Mouse (Mus musculus) kidney, postnatal 25 days (tissue): ENCODE measurements around the gene Map3k7.
"Not testable (repeated sequence)": the region's sequence is repeated elsewhere in the genome, so short reads cannot be mapped to it uniquely, and the experiment has no call there.

Source experiments
- DNase-seq, 2 experiments: peaks; one replicate each; pipeline ENCODE4 v3.0.0; 2021; ENCODE audit warnings: mixed read lengths in 2 of 2

Map3k7 gene

GRCm38 (mm10) chr4:31993386-31993785 is 29.5 kb downstream of the Map3k7 start:
- no peak for DNase-seq

DNA sequence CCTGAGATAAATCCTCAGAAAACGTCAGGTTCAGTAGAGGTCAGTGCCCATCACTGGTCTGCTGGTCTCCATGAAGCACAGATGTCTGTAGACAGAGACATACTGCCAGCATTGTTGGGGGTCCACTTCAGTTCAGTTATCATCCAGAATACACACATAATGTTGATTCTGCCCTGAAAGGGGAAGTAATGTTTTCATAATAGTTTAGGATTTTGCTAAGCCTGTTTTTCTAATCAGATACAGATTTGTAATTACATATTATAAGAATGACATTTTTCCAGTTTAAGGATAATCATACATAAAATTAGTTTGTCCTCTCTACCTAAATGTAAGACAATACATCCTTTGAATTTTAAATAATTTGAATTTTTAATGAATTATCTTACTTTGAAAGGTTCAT is 30.0 kb downstream of the Map3k7 start:
- DNase-seq = no peak

DNA sequence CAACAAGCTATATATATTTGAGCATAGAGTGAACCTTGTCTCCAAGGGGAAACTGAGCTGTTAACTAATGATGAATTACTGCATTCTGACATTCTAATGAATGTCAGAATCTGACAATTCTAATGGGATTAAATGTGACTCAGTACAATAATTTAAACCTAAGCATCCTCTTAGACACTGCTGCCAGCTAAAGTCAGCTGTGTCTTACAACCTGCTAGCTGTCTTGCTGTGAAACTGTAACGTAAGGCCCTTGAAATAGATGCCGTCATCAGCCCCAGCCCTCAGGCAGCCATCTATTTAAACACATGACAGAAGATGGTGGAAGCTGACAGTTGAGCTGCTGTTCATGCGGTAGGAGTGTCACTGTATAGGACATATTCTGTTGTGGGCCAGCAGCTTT is 37.6 kb downstream of the Map3k7 start:
- DNase-seq = no peak

GRCm38 (mm10) chr4:32004773-32005591 is 41.1 kb downstream of the Map3k7 start:
- no peak for DNase-seq

DNA sequence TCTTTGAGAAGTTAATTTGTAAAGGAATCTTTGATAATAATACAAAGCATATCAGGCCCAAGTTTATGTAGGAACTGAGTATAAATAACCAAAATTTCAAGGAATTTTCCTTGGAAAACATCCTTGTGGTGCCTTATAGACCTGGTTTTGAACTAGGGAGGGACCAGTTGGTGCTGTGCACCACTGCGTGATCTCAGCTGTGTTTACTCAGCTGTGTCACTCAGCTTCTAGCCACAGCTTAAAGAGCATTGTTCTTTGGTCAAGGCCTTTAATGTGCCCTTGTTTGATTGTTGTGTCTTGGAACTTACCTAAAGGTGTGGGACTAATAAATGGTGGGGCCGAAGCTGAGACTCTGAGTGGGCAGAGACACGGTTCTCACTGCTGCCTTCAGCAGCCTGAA is 43.3 kb downstream of the Map3k7 start:
- DNase-seq = no peak

DNA sequence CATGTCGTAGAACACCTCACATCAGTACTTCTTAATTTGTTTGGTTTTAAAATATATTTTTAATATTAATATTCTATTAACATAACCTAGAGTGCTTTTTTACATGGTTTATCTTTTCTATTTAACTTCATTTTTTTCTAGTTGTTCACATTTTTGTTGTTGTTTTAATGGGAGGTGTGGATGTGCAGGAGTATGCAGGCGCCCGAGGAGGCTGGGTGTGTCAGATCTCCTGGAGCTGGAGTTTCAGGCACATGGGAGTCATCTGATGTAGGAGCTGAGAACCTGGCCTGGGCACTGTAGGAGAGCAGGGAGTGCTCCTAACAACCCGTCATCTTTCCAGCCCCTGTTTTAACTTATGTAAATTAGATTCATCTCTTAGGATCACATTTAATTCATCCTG is 44.2 kb downstream of the Map3k7 start:
- DNase-seq = no peak

DNA sequence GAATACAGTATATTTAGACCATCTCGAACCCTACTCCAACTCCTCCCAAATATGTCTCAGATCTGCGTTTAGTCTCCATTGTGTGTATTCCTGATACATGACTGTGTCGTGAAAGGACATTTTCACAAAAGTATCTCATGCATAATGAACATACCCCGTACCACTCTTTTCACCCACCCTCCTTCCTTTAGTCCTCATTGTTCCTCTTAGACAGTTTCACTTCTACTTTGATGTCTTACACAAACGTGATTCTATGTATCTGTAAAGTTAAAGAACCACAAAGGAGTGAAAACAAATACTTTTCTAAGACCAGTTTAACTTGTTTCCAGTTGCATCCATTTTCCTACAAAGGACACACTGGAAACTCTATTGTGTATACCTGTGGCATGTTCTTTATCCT is 46.9 kb downstream of the Map3k7 start:
- no peak for DNase-seq

DNA sequence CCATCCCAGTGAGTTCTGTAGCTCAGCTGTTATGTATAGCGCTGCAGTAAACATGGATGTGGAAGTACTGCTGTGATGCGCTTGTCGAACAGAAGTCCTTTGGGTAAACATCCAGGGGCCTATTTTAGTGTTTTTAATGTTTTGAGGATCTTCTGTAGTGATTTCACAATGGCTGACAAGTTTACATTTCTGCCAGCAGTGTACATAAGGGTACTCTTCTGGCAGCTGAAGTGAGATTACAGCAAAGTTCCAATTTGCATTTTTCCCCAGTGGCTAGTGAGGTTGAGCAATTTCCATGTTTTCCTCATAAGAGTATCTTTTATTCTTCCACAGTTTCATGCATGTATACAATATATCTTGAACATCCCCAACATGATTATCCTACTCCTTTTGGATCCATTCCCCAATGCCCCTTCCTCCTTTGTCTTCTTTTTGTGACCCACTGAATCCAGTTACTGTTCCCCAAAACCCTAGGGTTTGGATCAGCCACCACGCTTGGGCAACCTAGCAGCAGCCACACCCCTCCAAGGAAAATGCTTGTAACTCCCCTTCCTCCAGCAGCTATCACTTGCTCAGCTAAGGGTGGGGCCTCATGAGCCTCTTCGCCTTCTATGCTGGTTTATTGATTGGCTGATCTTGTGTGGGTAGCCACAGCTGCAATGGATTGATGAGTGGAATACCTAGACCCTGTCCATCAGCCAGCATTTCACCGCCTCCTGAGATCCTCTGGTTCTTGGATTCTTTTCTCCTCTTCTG is 47.5 kb downstream of the Map3k7 start:
- no peak for DNase-seq

DNA sequence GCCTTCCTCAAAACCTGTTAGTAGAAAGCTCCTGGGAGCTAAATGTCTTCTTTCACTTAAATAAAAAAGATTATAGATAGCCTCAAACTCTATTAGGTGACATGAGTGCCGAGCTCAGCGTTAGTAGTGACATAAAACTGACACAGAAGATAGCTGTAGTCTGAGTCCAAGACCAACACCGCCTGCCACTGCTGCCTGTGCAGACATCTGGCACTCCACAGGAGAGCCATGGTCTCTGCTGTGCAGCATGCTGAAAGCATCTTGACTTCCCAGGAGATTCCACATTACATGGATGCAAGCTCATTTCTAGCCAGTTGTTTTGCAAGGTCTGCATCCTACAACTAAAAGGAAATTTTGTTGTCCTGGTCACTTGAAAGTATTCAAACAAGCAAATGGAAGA is 57.2 kb downstream of the Map3k7 start:
- DNase-seq = no peak

GRCm38 (mm10) chr4:32022321-32022720 is 58.4 kb downstream of the Map3k7 start:
- DNase-seq = no peak

DNA sequence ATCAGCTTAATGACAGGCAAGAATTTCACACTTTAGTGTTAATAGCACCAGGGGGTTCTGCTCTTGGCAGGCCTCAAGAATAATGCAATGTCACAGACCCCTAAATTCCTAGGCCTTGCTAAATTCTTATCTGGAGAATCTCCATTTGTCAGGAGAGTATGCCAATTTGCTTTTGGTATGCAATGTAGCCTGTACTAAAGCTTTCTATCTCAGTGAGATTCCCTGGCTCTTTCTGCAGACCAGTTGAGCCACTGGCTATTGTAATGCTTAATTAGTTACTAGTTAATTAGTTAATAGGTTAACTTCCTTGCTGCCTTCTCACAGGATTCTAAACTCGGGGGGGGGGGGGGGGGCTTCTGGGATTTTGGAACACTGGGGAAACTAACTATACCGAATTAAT is 60.3 kb downstream of the Map3k7 start:
- DNase-seq = not testable (repeated sequence)

DNA sequence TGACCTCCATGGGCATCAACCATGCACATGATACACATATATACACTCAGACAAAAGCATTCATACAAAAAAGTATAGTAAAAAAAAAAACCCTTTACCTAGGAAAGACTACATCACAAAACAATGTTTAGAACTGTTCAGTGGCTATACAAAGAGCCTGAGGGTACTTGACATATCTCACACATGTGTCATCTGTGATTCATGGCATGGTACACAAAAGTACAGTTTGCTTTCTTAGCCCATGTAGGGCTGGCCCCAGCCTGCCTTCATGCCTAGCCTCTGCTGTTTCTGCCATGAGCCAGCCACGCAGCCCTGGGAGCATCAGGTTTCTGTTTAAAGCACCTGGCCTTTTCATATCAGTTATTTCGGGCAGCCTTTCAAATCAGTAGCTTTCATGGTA is 61.2 kb downstream of the Map3k7 start:
- no peak for DNase-seq

DNA sequence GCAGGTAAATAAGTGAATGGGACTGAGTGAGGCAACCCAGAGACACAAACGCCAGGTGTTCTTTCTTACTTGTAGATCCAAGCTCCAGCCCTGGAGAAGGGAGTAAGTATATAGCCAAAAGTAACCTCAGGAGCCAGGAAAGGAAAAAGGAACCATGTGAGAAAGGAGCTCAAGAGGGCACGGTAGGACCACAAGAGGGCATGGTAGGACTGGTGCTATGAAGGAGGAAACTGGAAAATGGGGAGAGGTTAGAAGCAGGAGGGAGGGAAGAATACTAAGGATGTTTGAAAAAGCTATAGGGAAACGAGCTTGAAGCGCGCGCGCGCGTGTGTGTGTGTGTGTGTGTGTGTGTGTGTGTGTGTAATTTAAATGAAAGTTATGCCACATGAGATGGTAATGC is 63.2 kb downstream of the Map3k7 start:
- DNase-seq = no peak

DNA sequence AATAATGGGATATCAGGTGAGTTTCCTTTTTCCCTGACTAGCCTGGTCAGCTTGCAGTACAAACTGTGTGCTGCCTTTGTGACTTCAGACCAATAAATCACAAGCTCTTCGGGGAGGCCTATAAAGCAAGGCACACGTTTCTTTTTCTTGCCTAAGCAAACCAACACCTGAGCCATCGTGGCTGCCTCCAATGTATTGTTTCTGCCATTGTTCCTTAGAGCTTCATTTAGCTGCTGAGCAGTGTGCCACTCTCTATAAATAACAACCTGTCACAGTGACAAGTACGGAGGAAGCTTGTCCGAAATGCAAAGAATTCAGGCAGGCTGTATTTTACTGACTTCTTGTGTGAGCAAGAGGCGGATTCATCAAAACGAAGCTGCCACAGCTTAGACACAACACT is 73.4 kb downstream of the Map3k7 start:
- DNase-seq = no peak

DNA sequence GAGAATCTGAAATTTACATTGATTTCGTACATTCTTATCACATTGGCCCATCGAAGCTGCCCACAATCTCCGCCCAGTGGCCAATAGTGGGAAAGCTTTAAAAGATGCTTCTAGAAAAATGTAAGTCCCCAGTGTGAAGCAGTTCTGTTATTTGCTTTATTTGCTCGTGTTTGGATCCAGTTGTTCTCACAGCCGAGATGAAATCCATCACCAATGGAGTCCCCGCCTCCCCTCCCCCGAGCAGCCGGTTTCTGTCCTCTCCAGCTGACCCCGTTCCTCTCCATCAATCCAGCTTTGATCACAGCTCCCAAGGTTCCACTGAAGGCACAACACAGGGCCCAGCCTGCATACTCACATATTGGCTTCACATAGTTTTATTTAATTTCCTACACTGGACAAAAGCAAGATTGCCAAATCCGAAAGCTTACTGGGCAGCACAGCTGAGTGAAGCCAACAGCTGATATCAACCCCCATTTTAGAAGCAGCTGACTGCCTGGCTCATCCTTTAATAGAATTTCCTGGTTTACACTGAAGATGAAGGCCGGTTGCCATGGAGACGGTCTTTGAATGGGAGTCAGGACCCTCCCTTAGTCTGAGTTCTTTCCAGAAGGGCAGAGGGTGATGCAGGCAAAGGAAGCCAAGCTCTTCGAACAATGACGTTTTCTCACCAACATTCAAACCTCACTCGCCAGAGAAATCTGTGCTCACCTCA is 78.0 kb downstream of the Map3k7 start:
- peak in 1 of 2 experiments; percentile 12 for DNase-seq

GRCm38 (mm10) chr4:32045234-32045633 is 81.3 kb downstream of the Map3k7 start:
- peak; percentile 12 to 61 for DNase-seq

DNA sequence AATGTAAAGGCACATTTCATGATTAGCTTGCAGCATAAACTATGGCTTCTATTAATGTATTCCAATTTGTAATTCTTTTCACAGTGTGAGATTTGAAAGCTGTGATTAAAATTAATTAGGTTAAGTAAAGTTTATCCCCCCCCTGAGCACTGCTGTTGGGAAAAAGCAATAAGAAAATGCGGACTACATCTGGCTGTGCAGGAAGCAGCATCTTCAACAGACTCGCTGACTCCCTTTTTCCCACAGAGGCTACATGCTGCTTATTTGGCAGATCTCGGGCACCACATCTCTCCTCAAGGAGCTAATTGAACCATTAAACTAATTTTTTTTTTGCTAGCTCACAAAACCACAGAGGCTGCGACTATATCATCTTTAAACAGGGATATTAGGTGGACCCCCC is 85.9 kb downstream of the Map3k7 start:
- no peak for DNase-seq

DNA sequence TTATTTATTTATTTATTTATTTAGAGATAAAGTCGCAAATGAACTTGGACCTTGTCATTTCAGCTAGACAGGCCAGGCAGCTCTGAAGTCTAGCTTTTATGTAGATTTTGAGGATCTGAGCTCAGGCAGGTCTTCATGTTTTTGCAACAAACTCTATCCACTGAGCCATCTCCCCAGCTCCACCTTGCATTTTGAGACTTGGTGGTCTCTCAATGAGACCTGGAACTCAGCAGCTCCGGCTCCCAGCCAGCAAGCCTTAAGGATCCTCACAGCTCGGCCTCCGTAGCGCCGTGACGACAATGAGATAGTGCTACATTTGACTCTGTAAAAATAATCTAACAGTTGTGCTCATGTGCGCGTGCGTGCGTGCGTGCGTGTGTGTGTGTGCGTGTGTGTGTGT is 89.3 kb downstream of the Map3k7 start:
- DNase-seq = no peak

DNA sequence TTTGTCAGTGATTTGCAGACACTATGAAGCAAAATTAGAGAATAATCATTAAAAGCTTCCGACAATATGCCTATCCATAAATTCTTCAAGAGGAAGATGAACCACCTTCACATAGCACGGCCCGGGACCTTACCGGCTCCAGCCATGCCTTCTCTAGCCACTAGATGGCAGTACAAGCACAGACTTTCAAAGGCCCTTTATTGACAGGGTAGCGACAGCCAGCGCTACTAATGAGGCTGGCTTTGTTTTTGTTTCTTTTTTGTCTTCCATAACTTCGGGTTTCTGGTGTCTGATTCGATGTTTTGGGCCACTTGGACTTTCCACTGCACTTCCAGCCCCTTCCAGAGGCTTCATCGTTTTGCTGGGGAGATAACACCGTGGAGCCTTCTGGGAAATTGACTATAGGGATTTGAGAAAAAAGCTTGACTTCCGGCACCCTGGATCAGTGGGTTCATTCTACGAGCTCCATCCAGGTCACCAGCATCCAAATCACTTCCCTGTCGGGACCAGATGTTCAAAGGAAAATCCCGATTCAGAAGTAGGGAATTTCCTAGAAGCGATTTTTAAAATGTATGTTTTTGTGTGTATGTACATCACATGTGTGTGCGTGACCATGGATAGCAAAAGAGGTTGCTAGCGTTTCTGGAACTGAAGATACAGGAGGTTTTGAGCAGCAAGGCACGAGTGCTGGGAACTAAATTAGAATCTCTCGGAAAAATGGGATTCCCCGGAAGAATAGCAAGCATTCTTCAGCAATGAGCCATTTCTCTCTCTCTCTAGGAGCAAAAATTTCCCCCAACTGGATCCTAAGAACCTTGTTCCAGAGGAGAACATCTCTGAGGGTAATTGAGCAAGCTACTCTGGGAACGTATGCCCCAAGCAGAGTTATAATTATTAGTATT is 91.5 kb downstream of the Map3k7 start:
- peak; percentile 80 to 89 for DNase-seq

GRCm38 (mm10) chr4:32056441-32056840 is 92.5 kb downstream of the Map3k7 start:
- DNase-seq = no peak

DNA sequence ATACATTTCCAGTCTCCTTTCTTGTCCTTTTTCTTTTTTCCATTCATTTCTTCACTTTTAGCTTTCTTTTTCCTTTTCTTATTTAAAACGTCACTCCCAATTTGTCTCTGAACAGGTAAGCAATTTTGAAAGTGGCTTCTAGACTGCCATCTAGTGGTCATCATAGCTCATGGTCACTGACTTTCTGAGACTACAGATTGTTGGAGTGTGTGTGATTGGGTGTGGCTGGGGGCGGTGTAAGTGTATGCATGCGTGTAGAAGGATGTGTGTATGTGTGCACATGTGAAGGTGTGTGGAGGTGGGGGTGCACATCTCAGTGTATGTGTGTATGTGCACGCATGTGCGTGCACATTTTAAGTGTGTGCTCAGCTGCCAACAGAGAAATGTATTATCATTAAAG is 93.2 kb downstream of the Map3k7 start:
- peak in 1 of 2 experiments; percentile 22 for DNase-seq

- DNase-seq = no peak
Observed at GRCm38 (mm10) chr4:32060686-32061085, 96.8 kb downstream of the Map3k7 start.
